Mouse (Mus musculus): Measurements from ENCODE around the gene Grin3a. TPM values are rescaled to one million over a fixed set of nuclear protein-coding genes. Genes with fewer than 3 reads are reported as not detected.

Gene Grin3a
- total and polyA plus RNA-seq, 3 experiments: 0.04 to 0.10 TPM; not detected in 1

- TF ChIP-seq POLR2AphosphoS5 (IDR thresholded peaks at IDR 0.05; ENCODE audit: borderline replicate concordance, low read depth, low read length): no peak
Measured at GRCm38 (mm10) chr4:49639913-49640312, 205.6 kb downstream of the Grin3a start (continued).

- Histone ChIP-seq H3K9ac (ENCODE audit: control insufficient read depth, low read depth, low read length, poor library complexity, severe bottlenecking) (no peak overlapping the region), H3K27me3 (ENCODE audit: control insufficient read depth in 1 of 2, insufficient read depth in 2 of 2, low read length in 2 of 2) (no peaks in the 10 kb centered on the region), H3K9me3 (replicated peaks; ENCODE audit: insufficient read depth, low read length) (no peaks in the 10 kb centered on the region), H3K79me2 (ENCODE audit: control insufficient read depth, insufficient read depth, low read length, poor library complexity) (peaks cover 2% of the 10 kb centered on the region; the same call in 1 of the 2 replicates), H3K27ac (ENCODE audit: control insufficient read depth, low read depth, low read length) (no peak overlapping the region), H3K36me3 (ENCODE audit: control insufficient read depth in 1 of 2, insufficient read depth in 2 of 2, low read length in 2 of 2) (peaks cover 8 to 9% of the 10 kb centered on the region in 2 experiments), H3K4me1 (ENCODE audit: control insufficient read depth in 1 of 2, insufficient read depth in 2 of 2, low read length in 2 of 2) (peaks cover 3% of the 10 kb centered on the region in 2 experiments; a peak in 3 of 4 replicates), H3K4me3 (ENCODE audit: control insufficient read depth in 1 of 2, insufficient read depth in 1 of 2, low read depth in 2 of 2, low read length in 2 of 2) (no peak overlapping the region)
- TF ChIP-seq ZKSCAN1 (IDR thresholded peaks at IDR 0.05; ENCODE audit: low read depth, low read length) (no peak), TBP (IDR thresholded peaks at IDR 0.05; ENCODE audit: low read depth, low read length) (no peak), POLR2A (IDR thresholded peaks at IDR 0.05; ENCODE audit: control insufficient read depth in 1 of 2, insufficient read depth in 1 of 2, low read depth in 1 of 2, low read length in 2 of 2, poor library complexity in 1 of 2) (no peak), JUND (IDR thresholded peaks at IDR 0.05; ENCODE audit: low read depth, low read length) (no peak), BHLHE40 (IDR thresholded peaks at IDR 0.05; ENCODE audit: borderline replicate concordance, low read depth, low read length) (no peak), CTCF (IDR thresholded peaks at IDR 0.05 in 2 of 3, conservative IDR thresholded peaks at IDR 0.05 in 1 of 3; ENCODE audit: control insufficient read depth in 1 of 3, insufficient read depth in 1 of 3, low read depth in 2 of 3, low read length in 3 of 3, poor library complexity in 1 of 3, severe bottlenecking in 1 of 3) (no peak)
- DNase-seq (ENCODE audit: low read depth, low spot score): no peak
Measured at GRCm38 (mm10) chr4:49637821-49638220, 207.7 kb downstream of the Grin3a start.

- Histone ChIP-seq H3K4me3 (ENCODE audit: control insufficient read depth in 1 of 2, insufficient read depth in 1 of 2, low read depth in 2 of 2, low read length in 2 of 2) (peak overlapping the region; percentile 90 to 91), H3K36me3 (ENCODE audit: control insufficient read depth in 1 of 2, insufficient read depth in 2 of 2, low read length in 2 of 2) (peaks cover 2 to 6% of the 10 kb centered on the region in 2 experiments), H3K27ac (ENCODE audit: control insufficient read depth, low read depth, low read length) (peak overlapping the region; percentile 33; the same call in 1 of the 2 replicates), H3K4me1 (ENCODE audit: control insufficient read depth in 1 of 2, insufficient read depth in 2 of 2, low read length in 2 of 2) (peaks cover 2 to 3% of the 10 kb centered on the region in 2 experiments; a peak in 2 of 4 replicates), H3K9me3 (replicated peaks; ENCODE audit: insufficient read depth, low read length) (no peaks in the 10 kb centered on the region), H3K79me2 (ENCODE audit: control insufficient read depth, insufficient read depth, low read length, poor library complexity) (peaks cover 9% of the 10 kb centered on the region), H3K9ac (ENCODE audit: control insufficient read depth, low read depth, low read length, poor library complexity, severe bottlenecking) (peak overlapping the region; percentile 91), H3K27me3 (ENCODE audit: control insufficient read depth in 1 of 2, insufficient read depth in 2 of 2, low read length in 2 of 2) (no peaks in the 10 kb centered on the region)
- no peak for DNase-seq (ENCODE audit: low read depth, low spot score)
- TF ChIP-seq POLR2A (IDR thresholded peaks at IDR 0.05; ENCODE audit: control insufficient read depth in 1 of 2, insufficient read depth in 1 of 2, low read depth in 1 of 2, low read length in 2 of 2, poor library complexity in 1 of 2): peak in 1 of 2 experiments; percentile 48; a peak in 1 of 4 replicates
- TF ChIP-seq GABPA (IDR thresholded peaks at IDR 0.05; ENCODE audit: low read depth, low read length): no peak
- TF ChIP-seq SIN3A (IDR thresholded peaks at IDR 0.05; ENCODE audit: low read length): 0 out of 2 replicates have a peak, but pooled peaks have one; percentile 6
Measured at GRCm38 (mm10) chr4:49632139-49632481, 213.4 kb downstream of the Grin3a start.

GRCm38 (mm10) chr4:49631319-49632138, 214.0 kb downstream of the Grin3a start, which contains the start of gene Rnf20:
Gene Rnf20, plus strand, starts transcription at chr4:49632006.
- H3K4me3 ChIP-seq (ENCODE audit: control insufficient read depth in 1 of 2, insufficient read depth in 1 of 2, low read depth in 2 of 2, low read length in 2 of 2): peak within 1 kb of the TSS; percentile 90 to 91
- peaks cover 2 to 6% of the 10 kb centered on the region in 2 experiments for H3K36me3 ChIP-seq (ENCODE audit: control insufficient read depth in 1 of 2, insufficient read depth in 2 of 2, low read length in 2 of 2)
- no peaks in the 10 kb centered on the region for H3K9me3 ChIP-seq (replicated peaks; ENCODE audit: insufficient read depth, low read length)
- no peaks in the 10 kb centered on the region for H3K27me3 ChIP-seq (ENCODE audit: control insufficient read depth in 1 of 2, insufficient read depth in 2 of 2, low read length in 2 of 2)
- H3K9ac ChIP-seq (ENCODE audit: control insufficient read depth, low read depth, low read length, poor library complexity, severe bottlenecking): peak within 1 kb of the TSS; percentile 91
- peak; percentile 97 for DNase-seq (ENCODE audit: low read depth, low spot score)
- H3K79me2 ChIP-seq (ENCODE audit: control insufficient read depth, insufficient read depth, low read length, poor library complexity): peaks cover 9% of the 10 kb centered on the region
- peak within 1 kb of the TSS; percentile 33 for H3K27ac ChIP-seq (ENCODE audit: control insufficient read depth, low read depth, low read length)
- peaks cover 2 to 3% of the 10 kb centered on the region in 2 experiments; a peak in 2 of 4 replicates for H3K4me1 ChIP-seq (ENCODE audit: control insufficient read depth in 1 of 2, insufficient read depth in 2 of 2, low read length in 2 of 2)
- no peak for TF ChIP-seq MEF2A (IDR thresholded peaks at IDR 0.05; ENCODE audit: extremely low read depth, insufficient replicate concordance, low read depth, low read length, poor library complexity, severe bottlenecking)
- peak; percentile 52; the same call in 1 of the 2 replicates for TF ChIP-seq NRF1 (IDR thresholded peaks at IDR 0.05; ENCODE audit: insufficient read depth, low read depth, low read length, poor library complexity, severe bottlenecking)
- TF ChIP-seq MYC (IDR thresholded peaks at IDR 0.05; ENCODE audit: low read depth, low read length): peak; percentile 54; the same call in 1 of the 2 replicates
- TF ChIP-seq ETS1 (IDR thresholded peaks at IDR 0.05; ENCODE audit: low read depth, low read length): no peak
- no peak for TF ChIP-seq CTCF (IDR thresholded peaks at IDR 0.05 in 2 of 3, conservative IDR thresholded peaks at IDR 0.05 in 1 of 3; ENCODE audit: control insufficient read depth in 1 of 3, insufficient read depth in 1 of 3, low read depth in 2 of 3, low read length in 3 of 3, poor library complexity in 1 of 3, severe bottlenecking in 1 of 3)
- TF ChIP-seq USF2 (IDR thresholded peaks at IDR 0.05; ENCODE audit: borderline replicate concordance in 1 of 2, insufficient read depth in 1 of 2, low read depth in 1 of 2, low read length in 2 of 2): no peak
- no peak for TF ChIP-seq MYB (IDR thresholded peaks at IDR 0.05; ENCODE audit: low read depth, low read length)
- TF ChIP-seq CHD2 (IDR thresholded peaks at IDR 0.05; ENCODE audit: low read length): no peak
- TF ChIP-seq POLR2AphosphoS5 (IDR thresholded peaks at IDR 0.05; ENCODE audit: borderline replicate concordance, low read depth, low read length): no peak
- TF ChIP-seq POLR2AphosphoS2 (IDR thresholded peaks at IDR 0.05; ENCODE audit: low read length): peak; percentile 54; the same call in 1 of the 2 replicates
- TF ChIP-seq SIN3A (IDR thresholded peaks at IDR 0.05; ENCODE audit: low read length): peak; percentile 90
- TF ChIP-seq EP300 (IDR thresholded peaks at IDR 0.05; ENCODE audit: low read depth in 1 of 2, low read length in 2 of 2): no peak; a peak in 1 of 4 replicates
- TF ChIP-seq TBP (IDR thresholded peaks at IDR 0.05; ENCODE audit: low read depth, low read length): peak; percentile 40; the same call in 1 of the 2 replicates
- peak; percentile 25; the same call in 1 of the 2 replicates for TF ChIP-seq MAX (IDR thresholded peaks at IDR 0.05; ENCODE audit: low read length)
